Mouse (Mus musculus) midbrain, embryonic 12.5 days (tissue): ENCODE measurements around the gene Ephb3. TPM values are rescaled to one million over a fixed set of nuclear protein-coding genes. Genes with fewer than 3 reads are reported as not detected.

Experiments
- ATAC-seq: fragments of 200-750 bp; cut with Nextera tagmentation; 2 replicates; pipeline ENCODE4 v1.8.0; 2017; ENCODE audit warnings: low read depth, moderate TSS enrichment, moderate library complexity; ENCODE audit not compliant: low FRiP score
- H3K27ac ChIP-seq: fragments of 300-500 bp; sonication (generic); replicated peaks from 2 replicates; pipeline ENCODE4 v1.5.1; 2016; ENCODE audit warnings: mild to moderate bottlenecking
- H3K27me3 ChIP-seq: fragments of 300-500 bp; sonication (generic); 2 replicates; pipeline ENCODE4 v1.6.1; 2016; ENCODE audit warnings: mild to moderate bottlenecking
- H3K36me3 ChIP-seq: fragments of 300-500 bp; sonication (generic); 2 replicates; pipeline ENCODE4 v1.6.1; 2016
- H3K4me1 ChIP-seq: fragments of 300-500 bp; sonication (generic); 2 replicates; pipeline ENCODE4 v1.6.1; 2016
- H3K4me2 ChIP-seq: fragments of 300-500 bp; sonication (generic); replicated peaks from 2 replicates; pipeline ENCODE4 v1.6.1; 2016; ENCODE audit warnings: mild to moderate bottlenecking, moderate library complexity
- H3K4me3 ChIP-seq: fragments of 300-500 bp; sonication (generic); 2 replicates; pipeline ENCODE4 v1.5.1; 2016; ENCODE audit warnings: mild to moderate bottlenecking
- H3K9ac ChIP-seq: fragments of 300-500 bp; sonication (generic); replicated peaks from 2 replicates; pipeline ENCODE4 v1.6.1; 2016; ENCODE audit warnings: mild to moderate bottlenecking, moderate library complexity
- H3K9me3 ChIP-seq: fragments of 300-500 bp; sonication (generic); 2 replicates; pipeline ENCODE4 v1.6.1; 2016; ENCODE audit warnings: mild to moderate bottlenecking
- WGBS: fragments of 180-500 bp; shearing (Covaris S2); methylation state at CpG from one replicate; pipeline ENCODE4 v1.1.7; 2016; 5-methylcytosine and 5-hydroxymethylcytosine counted together
- polyA plus RNA-seq: library from polyadenylated mRNA; unstranded; fragments of >200 nt; fragmentation: Nextera tagmentation; extraction: Ambion mirVana; gene quantifications from 2 replicates; pipeline ENCODE4 v1.2.1, GENCODE M21; 2016

The Ephb3 gene
- polyA plus RNA-seq, 1 experiment from 2014 or later, result 23.6 TPM

- Histone ChIP-seq H3K27ac (0 out of 2 replicates have a peak overlapping the region, but pooled peaks have one; percentile 0), H3K4me3 (no peak overlapping the region), H3K27me3 (0 out of 2 replicates have a peak, but pooled peaks cover under 1% of the 10 kb centered on the region), H3K4me2 (no peak overlapping the region), H3K9me3 (no peaks in the 10 kb centered on the region), H3K9ac (no peak overlapping the region), H3K4me1 (peaks cover 63% of the 10 kb centered on the region), H3K36me3 (peaks cover 7% of the 10 kb centered on the region)
- ATAC-seq, result no peak
- WGBS, result 91% methylated on average over 3 of the region's 3 CpGs
Measured at GRCm38 (mm10) chr16:21209290-21209689, 4.7 kb downstream of the Ephb3 start.

GRCm38 (mm10) chr16:21210204-21210603 is 5.6 kb downstream of the Ephb3 start:
- peak overlapping the region; percentile 53 for H3K9ac ChIP-seq
- peaks cover 15% of the 10 kb centered on the region for H3K36me3 ChIP-seq
- no peak for ATAC-seq
- H3K27ac ChIP-seq, result peak overlapping the region; percentile 90
- peaks cover 69% of the 10 kb centered on the region for H3K4me1 ChIP-seq
- H3K27me3 ChIP-seq, result 0 out of 2 replicates have a peak, but pooled peaks cover 7% of the 10 kb centered on the region
- H3K9me3 ChIP-seq, result no peaks in the 10 kb centered on the region
- peak overlapping the region; percentile 58 for H3K4me2 ChIP-seq
- H3K4me3 ChIP-seq, result peak overlapping the region; percentile 35
- 4% methylated on average over 5 of the region's 5 CpGs for WGBS

- H3K9ac ChIP-seq, result peak overlapping the region; percentile 53
- ATAC-seq, result peak; percentile 92
- H3K4me3 ChIP-seq, result peak overlapping the region; percentile 35
- H3K27ac ChIP-seq, result peak overlapping the region; percentile 90
- H3K27me3 ChIP-seq, result 0 out of 2 replicates have a peak, but pooled peaks cover 7% of the 10 kb centered on the region
- H3K4me1 ChIP-seq, result peaks cover 71% of the 10 kb centered on the region
- peaks cover 18% of the 10 kb centered on the region for H3K36me3 ChIP-seq
- WGBS, result under 1% methylated on average over 22 of the region's 25 CpGs
- no peaks in the 10 kb centered on the region for H3K9me3 ChIP-seq
- H3K4me2 ChIP-seq, result peak overlapping the region; percentile 58
Measured at GRCm38 (mm10) chr16:21210667-21211338, 6.2 kb downstream of the Ephb3 start.

DNA sequence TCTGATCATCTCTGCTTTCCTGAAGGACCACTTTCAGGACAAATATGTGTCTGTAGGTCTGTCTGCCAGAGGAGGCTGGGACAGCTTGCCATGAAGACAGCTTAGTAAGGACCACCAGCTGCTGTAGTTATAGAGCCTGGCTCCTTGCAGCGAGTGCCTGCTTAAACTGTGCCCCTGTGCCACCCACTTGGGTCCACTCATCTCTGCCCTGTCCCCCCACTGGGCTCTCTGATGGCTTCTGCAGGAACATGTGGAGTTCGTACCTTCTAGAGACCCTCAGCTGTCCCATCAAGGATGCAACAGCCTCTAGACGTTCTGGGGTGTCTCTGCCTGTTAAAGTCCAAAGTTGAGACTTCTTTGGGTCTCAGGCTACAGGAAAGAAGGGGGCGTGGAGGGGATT is 6.9 kb downstream of the Ephb3 start:
- Histone ChIP-seq H3K27me3 (0 out of 2 replicates have a peak, but pooled peaks cover 7% of the 10 kb centered on the region), H3K9ac (peak overlapping the region; percentile 53), H3K4me1 (peaks cover 71% of the 10 kb centered on the region), H3K36me3 (peaks cover 18% of the 10 kb centered on the region), H3K9me3 (no peaks in the 10 kb centered on the region), H3K27ac (peak overlapping the region; percentile 90), H3K4me3 (peak overlapping the region; percentile 35), H3K4me2 (peak overlapping the region; percentile 58)
- WGBS, result 29% methylated on average over 4 of the region's 4 CpGs
- ATAC-seq, result no peak

DNA sequence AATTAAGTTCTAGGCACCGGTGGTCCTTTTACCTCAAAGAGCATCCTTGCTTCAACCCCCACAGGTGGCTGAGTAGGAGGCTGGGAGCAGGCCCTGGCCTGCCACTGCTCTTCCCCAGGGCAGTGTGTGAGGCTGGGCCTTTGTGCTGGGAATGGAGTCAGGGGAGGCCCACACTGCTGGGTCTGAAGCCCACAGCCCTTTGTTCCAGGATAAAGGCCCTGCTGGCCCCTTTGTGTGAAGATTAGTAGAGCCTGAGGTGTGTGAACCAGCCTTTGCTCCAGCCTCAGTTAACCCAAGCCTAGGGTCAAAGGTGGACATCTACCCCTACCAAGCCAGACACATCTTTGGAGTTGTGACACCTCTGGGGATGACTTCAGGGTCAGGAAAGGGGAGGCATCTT is 7.8 kb downstream of the Ephb3 start:
- Histone ChIP-seq H3K9ac (no peak overlapping the region), H3K4me1 (peaks cover 67% of the 10 kb centered on the region), H3K9me3 (no peaks in the 10 kb centered on the region), H3K27me3 (peaks cover 7% of the 10 kb centered on the region; the same call in 1 of the 2 replicates), H3K4me2 (no peak overlapping the region), H3K4me3 (no peak overlapping the region), H3K36me3 (peaks cover 25% of the 10 kb centered on the region), H3K27ac (peak overlapping the region; percentile 90; the same call in 1 of the 2 replicates)
- no peak for ATAC-seq
- 4% methylated on average over 1 of the region's 1 CpGs for WGBS

- Histone ChIP-seq H3K4me2 (no peak overlapping the region), H3K4me1 (peaks cover 58% of the 10 kb centered on the region), H3K27ac (no peak overlapping the region), H3K9ac (no peak overlapping the region), H3K4me3 (no peak overlapping the region), H3K36me3 (peaks cover 40% of the 10 kb centered on the region), H3K27me3 (peaks cover 7% of the 10 kb centered on the region; the same call in 1 of the 2 replicates), H3K9me3 (no peaks in the 10 kb centered on the region)
- ATAC-seq, result no peak
- 98% methylated on average over 7 of the region's 7 CpGs for WGBS
Measured at GRCm38 (mm10) chr16:21213939-21214338, 9.4 kb downstream of the Ephb3 start.

DNA sequence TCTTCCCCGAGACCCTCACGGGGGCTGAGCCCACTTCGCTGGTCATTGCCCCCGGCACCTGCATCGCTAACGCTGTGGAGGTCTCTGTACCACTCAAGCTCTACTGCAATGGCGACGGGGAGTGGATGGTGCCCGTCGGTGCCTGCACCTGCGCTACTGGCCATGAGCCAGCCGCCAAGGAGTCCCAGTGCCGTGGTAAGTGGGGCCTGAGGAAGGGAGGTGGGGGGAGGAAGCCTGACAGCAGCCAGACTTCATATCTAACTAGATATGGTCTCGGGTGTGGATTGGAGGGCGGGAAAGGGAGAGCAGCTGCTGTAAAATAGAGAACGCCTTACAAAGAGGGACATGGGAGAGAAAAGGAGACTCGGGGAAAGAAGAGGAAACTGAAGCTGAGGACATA is 10.2 kb downstream of the Ephb3 start:
- no peak overlapping the region for H3K27ac ChIP-seq
- H3K36me3 ChIP-seq, result peaks cover 49% of the 10 kb centered on the region
- H3K27me3 ChIP-seq, result peaks cover 7% of the 10 kb centered on the region; the same call in 1 of the 2 replicates
- H3K4me1 ChIP-seq, result peaks cover 53% of the 10 kb centered on the region
- H3K4me3 ChIP-seq, result no peak overlapping the region
- no peak overlapping the region for H3K4me2 ChIP-seq
- H3K9ac ChIP-seq, result no peak overlapping the region
- no peaks in the 10 kb centered on the region for H3K9me3 ChIP-seq
- WGBS, result 91% methylated on average over 17 of the region's 17 CpGs
- ATAC-seq, result no peak

- H3K9ac ChIP-seq, result no peak overlapping the region
- H3K4me2 ChIP-seq, result 0 out of 2 replicates have a peak overlapping the region, but pooled peaks have one; percentile 6
- peaks cover 42% of the 10 kb centered on the region for H3K4me1 ChIP-seq
- ATAC-seq, result 0 out of 2 replicates have a peak, but pooled peaks have one; percentile 20
- H3K9me3 ChIP-seq, result no peaks in the 10 kb centered on the region
- H3K36me3 ChIP-seq, result peaks cover 61% of the 10 kb centered on the region
- H3K4me3 ChIP-seq, result no peak overlapping the region
- H3K27me3 ChIP-seq, result peaks cover 7% of the 10 kb centered on the region; the same call in 1 of the 2 replicates
- WGBS, result 18% methylated on average over 4 of the region's 4 CpGs
- H3K27ac ChIP-seq, result no peak overlapping the region
Measured at GRCm38 (mm10) chr16:21216047-21216446, 11.5 kb downstream of the Ephb3 start.

DNA sequence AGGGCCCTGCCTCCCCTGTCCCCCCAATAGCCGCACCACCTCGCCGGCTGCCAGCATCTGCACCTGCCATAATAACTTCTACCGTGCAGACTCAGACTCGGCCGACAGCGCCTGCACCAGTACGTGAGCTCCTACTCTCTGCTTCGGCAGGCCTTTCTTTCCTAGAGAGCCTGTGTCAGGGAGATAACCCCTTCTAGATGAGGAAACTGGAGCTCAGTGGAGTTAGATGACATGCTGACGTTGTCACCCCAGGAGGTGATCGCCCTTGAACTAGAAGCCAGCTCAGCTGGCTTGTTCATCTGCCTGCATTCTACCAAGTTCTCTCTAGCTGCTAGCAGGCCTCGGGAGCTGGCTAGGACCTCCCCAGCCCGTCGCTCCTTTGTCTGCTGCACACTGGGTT is 12.7 kb downstream of the Ephb3 start:
- H3K27me3 ChIP-seq, result peaks cover 7% of the 10 kb centered on the region; the same call in 1 of the 2 replicates
- no peak overlapping the region for H3K27ac ChIP-seq
- H3K36me3 ChIP-seq, result peaks cover 73% of the 10 kb centered on the region
- WGBS, result 84% methylated on average over 14 of the region's 14 CpGs
- no peaks in the 10 kb centered on the region for H3K9me3 ChIP-seq
- no peak overlapping the region for H3K4me3 ChIP-seq
- H3K9ac ChIP-seq, result no peak overlapping the region
- no peak overlapping the region for H3K4me2 ChIP-seq
- peaks cover 30% of the 10 kb centered on the region for H3K4me1 ChIP-seq
- no peak for ATAC-seq

DNA sequence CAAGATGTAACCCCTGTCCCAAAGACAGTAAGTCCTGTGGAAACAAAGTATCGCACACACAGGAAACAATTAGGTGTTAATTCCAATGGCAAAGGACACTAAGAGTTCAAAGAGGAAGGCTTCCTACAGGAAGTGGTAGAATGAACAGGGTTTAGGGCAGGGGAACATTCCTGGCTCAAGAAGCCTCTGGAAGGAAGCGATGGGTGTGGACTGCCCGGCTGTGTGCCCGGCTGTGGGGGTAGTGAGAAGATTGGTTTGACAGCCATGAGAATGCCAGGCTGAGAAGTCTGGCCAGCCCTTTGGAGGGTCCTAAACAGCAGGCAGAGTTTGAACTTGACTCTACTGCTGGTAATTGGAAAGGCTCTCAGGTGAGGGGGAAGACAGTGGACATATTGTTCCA is 15.1 kb downstream of the Ephb3 start:
- ATAC-seq, result no peak
- Histone ChIP-seq H3K27me3 (peaks cover 3% of the 10 kb centered on the region; the same call in 1 of the 2 replicates), H3K4me1 (peaks cover 27% of the 10 kb centered on the region), H3K4me2 (no peak overlapping the region), H3K9me3 (no peaks in the 10 kb centered on the region), H3K4me3 (no peak overlapping the region), H3K27ac (no peak overlapping the region), H3K9ac (no peak overlapping the region), H3K36me3 (peaks cover 80% of the 10 kb centered on the region)
- WGBS, result 90% methylated on average over 4 of the region's 4 CpGs

DNA sequence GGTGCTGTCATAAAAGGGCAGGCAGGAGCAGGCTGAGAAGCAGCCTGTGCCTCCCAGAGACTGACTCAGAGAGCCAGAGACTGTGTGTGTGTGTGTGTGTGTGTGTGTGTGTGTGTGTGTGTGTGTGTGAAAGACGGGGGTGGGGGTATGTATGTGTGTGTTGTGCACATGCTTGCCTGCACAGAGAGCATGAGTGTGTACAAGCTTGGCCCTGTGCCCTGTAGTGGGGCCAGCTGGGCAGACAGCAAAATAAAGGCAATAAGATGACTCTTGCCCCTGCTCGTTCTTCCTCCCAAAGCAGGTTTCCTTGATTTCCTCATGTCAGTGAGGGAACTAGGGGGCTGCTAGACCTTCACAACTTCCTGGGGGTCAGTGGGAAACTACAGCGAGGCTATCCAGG is 18.5 kb downstream of the Ephb3 start:
- Histone ChIP-seq H3K9me3 (no peaks in the 10 kb centered on the region), H3K36me3 (peaks cover 59% of the 10 kb centered on the region), H3K4me1 (peaks cover 11% of the 10 kb centered on the region), H3K27me3 (no peaks in the 10 kb centered on the region), H3K4me2 (no peak overlapping the region), H3K4me3 (no peak overlapping the region), H3K9ac (no peak overlapping the region), H3K27ac (no peak overlapping the region)
- ATAC-seq, result no peak
- WGBS, result 90% methylated on average over 3 of the region's 3 CpGs

DNA sequence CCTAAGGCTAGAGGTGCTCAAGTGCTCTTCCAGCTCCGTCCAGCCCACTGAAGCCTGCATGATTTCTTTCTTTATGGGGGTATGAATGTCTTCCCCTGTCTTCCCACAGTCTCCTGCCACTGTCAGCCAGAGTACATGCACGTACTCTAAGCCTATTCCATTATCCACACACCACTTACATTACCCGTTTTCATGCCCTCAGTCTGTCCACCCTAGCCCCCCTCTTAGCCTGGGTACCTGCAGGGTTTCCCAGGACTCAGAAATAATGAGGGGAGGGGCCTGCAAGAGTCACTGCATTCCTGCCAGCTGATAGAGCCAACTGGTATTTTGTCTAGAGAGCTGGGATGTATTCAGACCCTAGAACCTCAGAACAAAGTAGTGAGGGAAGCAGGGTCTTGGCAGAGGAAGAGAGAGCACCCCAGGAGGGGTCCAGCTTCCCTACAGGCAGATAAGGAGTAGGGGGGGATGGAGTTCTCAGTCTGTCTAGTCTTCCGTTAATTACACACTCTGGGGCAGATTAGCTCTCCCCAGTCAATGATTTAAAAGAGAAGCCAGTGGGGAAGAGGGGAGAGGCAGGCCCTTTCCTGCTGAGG is 20.2 kb downstream of the Ephb3 start:
- 36% methylated on average over 4 of the region's 4 CpGs for WGBS
- no peak for ATAC-seq

More for the DNA sequence above, 20.2 kb downstream of the Ephb3 start:
- Histone ChIP-seq H3K9ac (no peak overlapping the region), H3K9me3 (no peaks in the 10 kb centered on the region), H3K4me2 (no peak overlapping the region), H3K4me1 (peaks cover 11% of the 10 kb centered on the region), H3K4me3 (no peak overlapping the region), H3K27ac (peak overlapping the region; percentile 35; the same call in 1 of the 2 replicates), H3K27me3 (no peaks in the 10 kb centered on the region), H3K36me3 (peaks cover 42% of the 10 kb centered on the region)
